Comparison of ENCODE assay signal across 27 mouse cellular contexts in the genomic region with DNA sequence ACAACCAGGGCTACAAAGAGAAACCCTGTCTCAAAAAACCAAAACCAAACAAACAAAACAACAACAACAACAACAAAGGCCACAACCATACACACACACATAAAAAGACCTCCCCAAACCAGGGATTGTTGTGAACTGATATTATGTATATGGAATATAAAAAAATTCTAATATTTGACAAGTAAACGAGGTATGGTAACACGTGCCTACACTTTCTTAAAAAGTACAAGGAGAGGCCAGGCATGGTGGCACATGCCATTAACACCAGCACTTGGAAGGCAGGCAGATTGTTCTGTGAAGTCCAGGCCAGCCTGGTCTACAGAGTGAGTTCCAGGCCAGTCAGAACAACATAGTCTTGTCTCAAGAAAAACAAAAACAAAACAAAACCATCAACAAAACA. TPM values are rescaled to one million over a fixed set of nuclear protein-coding genes. Genes with fewer than 3 reads are reported as not detected.
A peak's percentile ranks its signal among the peaks of the same experiment; 100 is the strongest.
DNase-seq lines count a peak whose midpoint lies in the region; ATAC-seq and TF ChIP-seq lines count a peak whose summit lies in the region.
"Had no signal": no experiment of that assay in that cellular context is flagged by ENCODE, and none has a peak within 500 bp of the region (broad histone marks: within the 10 kb centered on the region; RNA-seq: fewer than 3 reads in every experiment).

No protein-coding gene starts in this region.

- no peak overlapping the region for H3K27ac ChIP-seq in hindbrain, postnatal 0 days
- no peak overlapping the region for H3K27ac ChIP-seq in hindbrain, embryonic 11.5 days (ENCODE audit: low read depth, low read length)
- no peak overlapping the region for H3K27ac ChIP-seq in midbrain, embryonic 11.5 days (ENCODE audit: low read depth, low read length)
- no peak overlapping the region for H3K27ac ChIP-seq in midbrain, postnatal 0 days (ENCODE audit: low read depth, low read length)
- H3K27ac ChIP-seq in limb, embryonic 13.5 days: peak overlapping the region; percentile 90
- peak overlapping the region; percentile 70; the same call in 1 of the 2 replicates for H3K27ac ChIP-seq in stomach, postnatal 0 days (replicated peaks)
- H3K27ac ChIP-seq: forebrain, embryonic 10.5 days; forebrain, embryonic 13.5 days; gastrocnemius, adult 2 months; hindbrain, embryonic 13.5 days had no signal

- H3K4me1 ChIP-seq in hindbrain, postnatal 0 days (ENCODE audit: insufficient read depth, low read length): peaks cover 5% of the 10 kb centered on the region; the same call in 1 of the 2 replicates
- no peaks in the 10 kb centered on the region for H3K4me1 ChIP-seq in hindbrain, embryonic 11.5 days (replicated peaks; ENCODE audit: control insufficient read depth, insufficient read depth, low read length)
- peaks cover 5% of the 10 kb centered on the region; the same call in 1 of the 2 replicates for H3K4me1 ChIP-seq in midbrain, embryonic 11.5 days (ENCODE audit: control insufficient read depth, insufficient read depth, low read length)
- H3K4me1 ChIP-seq in midbrain, postnatal 0 days (ENCODE audit: insufficient read depth, low read length): peaks cover 9% of the 10 kb centered on the region; the same call in 1 of the 2 replicates
- H3K4me1 ChIP-seq in limb, embryonic 13.5 days: peaks cover 36% of the 10 kb centered on the region
- H3K4me1 ChIP-seq in stomach, postnatal 0 days (replicated peaks; ENCODE audit: control insufficient read depth, insufficient read depth): no peaks in the 10 kb centered on the region

- H3K4me2 ChIP-seq in hindbrain, postnatal 0 days (ENCODE audit: low read depth, low read length): 0 out of 2 replicates have a peak overlapping the region, but pooled peaks have one; percentile 72
- H3K4me2 ChIP-seq in hindbrain, embryonic 11.5 days (replicated peaks; ENCODE audit: low read depth, low read length): no peak overlapping the region
- H3K4me2 ChIP-seq in midbrain, embryonic 11.5 days: no peak overlapping the region
- H3K4me2 ChIP-seq in midbrain, postnatal 0 days (ENCODE audit: low read depth, low read length, poor library complexity, severe bottlenecking): no peak overlapping the region
- H3K4me2 ChIP-seq in limb, embryonic 13.5 days (replicated peaks): peak overlapping the region; percentile 69
- no peak overlapping the region for H3K4me2 ChIP-seq in stomach, postnatal 0 days (replicated peaks; ENCODE audit: low read depth)
- H3K4me2 ChIP-seq: heart, embryonic 11.5 days had no signal

- no peak overlapping the region for H3K9ac ChIP-seq in hindbrain, postnatal 0 days (replicated peaks; ENCODE audit: low read length)
- H3K9ac ChIP-seq in hindbrain, embryonic 11.5 days (ENCODE audit: low read depth, low read length): no peak overlapping the region
- no peak overlapping the region for H3K9ac ChIP-seq in midbrain, embryonic 11.5 days (ENCODE audit: low read length)
- no peak overlapping the region for H3K9ac ChIP-seq in midbrain, postnatal 0 days (replicated peaks; ENCODE audit: low read length, poor library complexity, severe bottlenecking)
- peak overlapping the region; percentile 73 for H3K9ac ChIP-seq in limb, embryonic 13.5 days
- H3K9ac ChIP-seq in stomach, postnatal 0 days (ENCODE audit: low read length): no peak overlapping the region
- H3K9ac ChIP-seq: forebrain, embryonic 13.5 days had no signal

- no peak for TF ChIP-seq EP300 in stomach, postnatal 0 days (optimal IDR thresholded peaks at IDR 0.05)

- WGBS in hindbrain, postnatal 0 days: 88% methylated on average over 2 of the region's 2 CpGs
- WGBS in hindbrain, embryonic 11.5 days: 89% methylated on average over 2 of the region's 2 CpGs
- WGBS in midbrain, embryonic 11.5 days: 87% methylated on average over 2 of the region's 2 CpGs
- 89% methylated on average over 2 of the region's 2 CpGs for WGBS in midbrain, postnatal 0 days
- 88% methylated on average over 2 of the region's 2 CpGs for WGBS in limb, embryonic 13.5 days
- 77% methylated on average over 2 of the region's 2 CpGs for WGBS in stomach, postnatal 0 days

- no peak for ATAC-seq in hindbrain, postnatal 0 days
- no peak for ATAC-seq in hindbrain, embryonic 11.5 days (ENCODE audit: low FRiP score)
- no peak for ATAC-seq in midbrain, embryonic 11.5 days (ENCODE audit: low FRiP score)
- ATAC-seq in midbrain, postnatal 0 days (ENCODE audit: low FRiP score): no peak
- ATAC-seq in limb, embryonic 13.5 days (ENCODE audit: low FRiP score, low read depth): no peak
- no peak for ATAC-seq in stomach, postnatal 0 days (ENCODE audit: low FRiP score, low TSS enrichment)
- ATAC-seq: activated CD4-positive, CD25-positive, alpha-beta regulatory T cell, adult 4 months; CD4-positive, CD25-positive, alpha-beta regulatory T cell, adult 4 months; forebrain, embryonic 13.5 days; forebrain, embryonic 16.5 days; hindbrain, embryonic 16.5 days; inflammation-experienced regulatory T-cells, adult 6 months; intestine, embryonic 16.5 days had no signal

- no peaks in the 10 kb centered on the region for H3K9me3 ChIP-seq in hindbrain, postnatal 0 days (ENCODE audit: low read length)
- H3K9me3 ChIP-seq in hindbrain, embryonic 11.5 days (ENCODE audit: control insufficient read depth, low read length): no peaks in the 10 kb centered on the region
- no peaks in the 10 kb centered on the region for H3K9me3 ChIP-seq in midbrain, embryonic 11.5 days (ENCODE audit: control insufficient read depth, low read length)
- H3K9me3 ChIP-seq in midbrain, postnatal 0 days (ENCODE audit: low read length): no peaks in the 10 kb centered on the region
- no peaks in the 10 kb centered on the region for H3K9me3 ChIP-seq in limb, embryonic 13.5 days
- H3K9me3 ChIP-seq in stomach, postnatal 0 days (ENCODE audit: control insufficient read depth, low read length): no peaks in the 10 kb centered on the region
- H3K9me3 ChIP-seq: forebrain, embryonic 10.5 days; forebrain, embryonic 13.5 days; hindbrain, embryonic 13.5 days had no signal

- DNase-seq in hindbrain, postnatal 0 days (ENCODE audit: low spot score): no peak
- DNase-seq in hindbrain, embryonic 11.5 days (ENCODE audit: low spot score): no peak
- DNase-seq in midbrain, embryonic 11.5 days (ENCODE audit: low spot score, missing footprints): peak; percentile 47
- DNase-seq in midbrain, postnatal 0 days (ENCODE audit: low spot score): no peak
- DNase-seq in stomach, postnatal 0 days (ENCODE audit: low spot score): no peak
- DNase-seq in layer of hippocampus, postnatal 25 days (ENCODE audit: extremely low spot score in 1 of 2, low spot score in 1 of 2): no peak
- DNase-seq in kidney, postnatal 25 days: no peak
- DNase-seq: adrenal gland, postnatal 10 days; adrenal gland, postnatal 36 days; cerebellum, adult 2 months; cerebellum, postnatal 10 days; cerebellum, postnatal 36 days; embryo, embryonic 11 days; gastrocnemius, adult 2 months; gastrocnemius, postnatal 14 days; heart, adult 11 months had no signal

- H3K4me3 ChIP-seq in hindbrain, postnatal 0 days (ENCODE audit: low read length): no peak overlapping the region
- H3K4me3 ChIP-seq in hindbrain, embryonic 11.5 days (ENCODE audit: low read depth, low read length): no peak overlapping the region
- H3K4me3 ChIP-seq in midbrain, embryonic 11.5 days (ENCODE audit: low read depth, low read length): no peak overlapping the region
- H3K4me3 ChIP-seq in midbrain, postnatal 0 days (ENCODE audit: low read depth, low read length): no peak overlapping the region
- H3K4me3 ChIP-seq in limb, embryonic 13.5 days: peak overlapping the region; percentile 53
- H3K4me3 ChIP-seq in stomach, postnatal 0 days (ENCODE audit: low read depth, low read length): no peak overlapping the region
- H3K4me3 ChIP-seq: forebrain, embryonic 10.5 days; gastrocnemius, adult 2 months; hindbrain, embryonic 13.5 days had no signal

- peaks cover 20% of the 10 kb centered on the region; the same call in 1 of the 2 replicates for H3K36me3 ChIP-seq in hindbrain, postnatal 0 days (ENCODE audit: insufficient read depth, low read length)
- H3K36me3 ChIP-seq in hindbrain, embryonic 11.5 days (ENCODE audit: control insufficient read depth, insufficient read depth, low read length): no peaks in the 10 kb centered on the region
- H3K36me3 ChIP-seq in midbrain, embryonic 11.5 days (ENCODE audit: control insufficient read depth, insufficient read depth, low read length): peaks cover 4% of the 10 kb centered on the region; the same call in 1 of the 2 replicates
- H3K36me3 ChIP-seq in midbrain, postnatal 0 days (ENCODE audit: insufficient read depth, low read length): peaks cover 22% of the 10 kb centered on the region
- peaks cover 36% of the 10 kb centered on the region for H3K36me3 ChIP-seq in limb, embryonic 13.5 days
- 0 out of 2 replicates have a peak, but pooled peaks cover 3% of the 10 kb centered on the region for H3K36me3 ChIP-seq in stomach, postnatal 0 days (ENCODE audit: control insufficient read depth, insufficient read depth, low read length)

- TF ChIP-seq CTCF in hindbrain, postnatal 0 days (IDR thresholded peaks at IDR 0.05; ENCODE audit: low read depth): no peak
- TF ChIP-seq CTCF in midbrain, postnatal 0 days (IDR thresholded peaks at IDR 0.05): no peak
- no peak for TF ChIP-seq CTCF in stomach, postnatal 0 days (IDR thresholded peaks at IDR 0.05; ENCODE audit: low read depth)

- H3K27me3 ChIP-seq in hindbrain, postnatal 0 days (ENCODE audit: insufficient read depth, low read length): no peaks in the 10 kb centered on the region
- no peaks in the 10 kb centered on the region for H3K27me3 ChIP-seq in hindbrain, embryonic 11.5 days (ENCODE audit: control insufficient read depth, insufficient read depth, low read length)
- no peaks in the 10 kb centered on the region for H3K27me3 ChIP-seq in midbrain, embryonic 11.5 days (ENCODE audit: control insufficient read depth, insufficient read depth, low read length)
- H3K27me3 ChIP-seq in midbrain, postnatal 0 days (ENCODE audit: insufficient read depth, low read length): no peaks in the 10 kb centered on the region
- H3K27me3 ChIP-seq in limb, embryonic 13.5 days: no peaks in the 10 kb centered on the region
- no peaks in the 10 kb centered on the region for H3K27me3 ChIP-seq in stomach, postnatal 0 days (ENCODE audit: control insufficient read depth, insufficient read depth, low read length)
- H3K27me3 ChIP-seq: forebrain, embryonic 13.5 days; hindbrain, embryonic 13.5 days had no signal

RNA-seq across cellular contexts. Expression of a gene that starts 3.0 kb away (rescaled TPM):
- total RNA-seq in hindbrain, postnatal 0 days (2014; rRNA removed): 23.9 and 27.0 TPM in 2 replicates
- 23.8 and 24.9 TPM in 2 replicates for polyA plus RNA-seq in hindbrain, postnatal 0 days (2015; fragmentation: Nextera tagmentation; extraction: Ambion mirVana)
- 18.2 and 20.3 TPM in 2 replicates for polyA plus RNA-seq in hindbrain, embryonic 11.5 days (2014; fragmentation: Nextera tagmentation; extraction: Ambion mirVana)
- 21.4 TPM in 2 replicates for polyA plus RNA-seq in midbrain, embryonic 11.5 days (2014; fragmentation: Nextera tagmentation; extraction: Ambion mirVana)
- total RNA-seq in midbrain, postnatal 0 days (2014; rRNA removed): 29.7 and 31.0 TPM in 2 replicates
- polyA plus RNA-seq in midbrain, postnatal 0 days (2015; fragmentation: Nextera tagmentation; extraction: Ambion mirVana): 23.7 and 24.4 TPM in 2 replicates
- 42.4 and 44.3 TPM in 2 replicates for polyA plus RNA-seq in limb, embryonic 13.5 days (2015; fragmentation: Nextera tagmentation; extraction: Ambion mirVana)
- polyA plus RNA-seq in stomach, postnatal 0 days (2015; fragmentation: Nextera tagmentation; extraction: Ambion mirVana): 19.4 and 21.0 TPM in 2 replicates
- 10 to 100 TPM; 32.2 to 33.3 TPM for total RNA-seq in layer of hippocampus, postnatal 25 days (2021)

RNA-seq across cellular contexts. Expression of a gene that starts 32.6 kb away (rescaled TPM):
- 28.9 and 47.8 TPM in 2 replicates for total RNA-seq in hindbrain, postnatal 0 days (2014; rRNA removed)
- 24.6 and 26.7 TPM in 2 replicates for polyA plus RNA-seq in hindbrain, postnatal 0 days (2015; fragmentation: Nextera tagmentation; extraction: Ambion mirVana)
- 76.6 and 87.8 TPM in 2 replicates for polyA plus RNA-seq in hindbrain, embryonic 11.5 days (2014; fragmentation: Nextera tagmentation; extraction: Ambion mirVana)
- polyA plus RNA-seq in midbrain, embryonic 11.5 days (2014; fragmentation: Nextera tagmentation; extraction: Ambion mirVana): 67.5 and 74.3 TPM in 2 replicates
- total RNA-seq in midbrain, postnatal 0 days (2014; rRNA removed): 65.1 and 69.9 TPM in 2 replicates
- polyA plus RNA-seq in midbrain, postnatal 0 days (2015; fragmentation: Nextera tagmentation; extraction: Ambion mirVana): 23.2 and 28.7 TPM in 2 replicates
- polyA plus RNA-seq in limb, embryonic 13.5 days (2015; fragmentation: Nextera tagmentation; extraction: Ambion mirVana): 47.3 and 49.5 TPM in 2 replicates
- 14.8 and 17.6 TPM in 2 replicates for polyA plus RNA-seq in stomach, postnatal 0 days (2015; fragmentation: Nextera tagmentation; extraction: Ambion mirVana)
- total RNA-seq in layer of hippocampus, postnatal 25 days (2021): 10 to 100 TPM; 56.5 to 57.5 TPM

RNA-seq across cellular contexts. Expression of a gene that starts 49.3 kb away (rescaled TPM):
- total RNA-seq in hindbrain, postnatal 0 days (2014; rRNA removed): 12.5 and 16.6 TPM in 2 replicates
- polyA plus RNA-seq in hindbrain, postnatal 0 days (2015; fragmentation: Nextera tagmentation; extraction: Ambion mirVana): 19.0 and 20.2 TPM in 2 replicates
- polyA plus RNA-seq in hindbrain, embryonic 11.5 days (2014; fragmentation: Nextera tagmentation; extraction: Ambion mirVana): 82.8 and 95.8 TPM in 2 replicates
- polyA plus RNA-seq in midbrain, embryonic 11.5 days (2014; fragmentation: Nextera tagmentation; extraction: Ambion mirVana): 95.1 and 99.0 TPM in 2 replicates
- 14.0 and 26.9 TPM in 2 replicates for total RNA-seq in midbrain, postnatal 0 days (2014; rRNA removed)
- 16.7 and 17.5 TPM in 2 replicates for polyA plus RNA-seq in midbrain, postnatal 0 days (2015; fragmentation: Nextera tagmentation; extraction: Ambion mirVana)
- 68.9 and 71.2 TPM in 2 replicates for polyA plus RNA-seq in limb, embryonic 13.5 days (2015; fragmentation: Nextera tagmentation; extraction: Ambion mirVana)
- polyA plus RNA-seq in stomach, postnatal 0 days (2015; fragmentation: Nextera tagmentation; extraction: Ambion mirVana): 14.4 and 16.5 TPM in 2 replicates
- 10 to 100 TPM; 17.6 to 20.4 TPM for total RNA-seq in layer of hippocampus, postnatal 25 days (2021)

Comparison
In these comparisons a context has a peak if more than half of its experiments do, and no peak if none do; other contexts are left out.
1. H3K4me2 ChIP-seq: peak in hindbrain, postnatal 0 days (single experiment) and limb, embryonic 13.5 days (single experiment); none in hindbrain, embryonic 11.5 days (single experiment), midbrain, embryonic 11.5 days (single experiment), midbrain, postnatal 0 days (single experiment) and stomach, postnatal 0 days (single experiment).
2. H3K27ac ChIP-seq: peak in limb, embryonic 13.5 days (single experiment) and stomach, postnatal 0 days (single experiment); none in hindbrain, postnatal 0 days (single experiment), hindbrain, embryonic 11.5 days (single experiment), midbrain, embryonic 11.5 days (single experiment) and midbrain, postnatal 0 days (single experiment).